Mouse (Mus musculus) lung, adult 2 months (tissue): ENCODE results near the gene Itprip.

Experiments
- CTCF ChIP-seq: fragments of 200-500 bp; IDR thresholded peaks from 2 replicates; pipeline ENCODE4 v1.5.1; 2011; ENCODE audit warnings: mild to moderate bottlenecking, low read length, control low read depth; ENCODE audit not compliant: insufficient read depth
- POLR2A ChIP-seq: fragments of 200-500 bp; IDR thresholded peaks from 2 replicates; pipeline ENCODE4 v1.6.1; 2011; ENCODE audit warnings: low read depth, mild to moderate bottlenecking, control low read depth, low read length, borderline replicate concordance; ENCODE audit errors: extremely low read depth

DNA sequence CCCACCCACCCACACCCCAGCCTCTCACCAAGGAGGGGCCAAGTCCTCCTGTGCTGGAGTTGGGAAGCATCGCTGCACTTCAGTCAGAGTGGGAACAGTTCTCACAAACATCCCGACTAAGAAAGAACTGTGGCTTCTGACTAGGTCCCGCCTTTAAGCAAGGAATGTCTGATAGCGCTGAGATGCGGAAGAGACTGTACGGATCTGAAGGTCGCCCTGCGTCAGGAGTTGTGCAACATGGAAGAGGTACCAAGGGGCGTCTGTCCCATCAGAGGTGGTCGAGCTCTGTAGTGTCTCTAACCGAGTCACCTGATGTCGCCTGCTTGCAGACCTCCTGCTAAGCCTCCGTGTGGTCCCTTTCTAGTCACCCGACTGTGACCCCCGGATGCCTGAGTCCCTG is 42.8 kb downstream of the Itprip start:
- TF ChIP-seq POLR2A (no peak), CTCF (no peak)
